Mouse (Mus musculus) cerebellum, adult 18-20 months (tissue): ENCODE data around the gene E130114P18Rik.

Experiments used
- DNase-seq, 2 experiments: peaks; one replicate each; pipeline ENCODE4 v3.0.0; 2021

E130114P18Rik gene

GRCm38 (mm10) chr4:97640385-97640784 is 137.5 kb downstream of the E130114P18Rik start:
- no peak for DNase-seq

DNA sequence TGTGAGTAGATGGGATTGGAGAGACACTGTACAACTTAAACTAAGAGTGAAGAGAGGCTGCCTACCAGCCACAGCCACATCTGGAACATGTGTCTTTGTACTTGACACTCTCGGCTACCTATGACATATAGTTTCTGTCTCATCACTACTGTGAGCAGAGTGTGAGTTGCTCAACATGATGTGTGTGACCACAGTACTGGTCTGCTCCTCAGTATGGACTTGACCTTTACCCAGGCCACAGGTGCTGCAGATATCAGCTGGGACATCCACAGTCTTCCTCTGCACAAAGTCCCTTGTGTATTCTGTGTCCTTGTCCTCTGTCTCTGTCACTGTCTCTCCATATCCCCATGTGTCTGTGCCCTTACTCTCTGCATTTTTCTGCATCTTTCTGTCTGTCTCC is 141.3 kb downstream of the E130114P18Rik start:
- DNase-seq, result no peak

GRCm38 (mm10) chr4:97635757-97636292 is 142.1 kb downstream of the E130114P18Rik start:
- DNase-seq, result no peak

GRCm38 (mm10) chr4:97635296-97635755 is 142.6 kb downstream of the E130114P18Rik start:
- no peak for DNase-seq

- peak in 1 of 2 experiments; percentile 13 for DNase-seq
Observed at GRCm38 (mm10) chr4:97628881-97629605, 148.8 kb downstream of the E130114P18Rik start.

DNA sequence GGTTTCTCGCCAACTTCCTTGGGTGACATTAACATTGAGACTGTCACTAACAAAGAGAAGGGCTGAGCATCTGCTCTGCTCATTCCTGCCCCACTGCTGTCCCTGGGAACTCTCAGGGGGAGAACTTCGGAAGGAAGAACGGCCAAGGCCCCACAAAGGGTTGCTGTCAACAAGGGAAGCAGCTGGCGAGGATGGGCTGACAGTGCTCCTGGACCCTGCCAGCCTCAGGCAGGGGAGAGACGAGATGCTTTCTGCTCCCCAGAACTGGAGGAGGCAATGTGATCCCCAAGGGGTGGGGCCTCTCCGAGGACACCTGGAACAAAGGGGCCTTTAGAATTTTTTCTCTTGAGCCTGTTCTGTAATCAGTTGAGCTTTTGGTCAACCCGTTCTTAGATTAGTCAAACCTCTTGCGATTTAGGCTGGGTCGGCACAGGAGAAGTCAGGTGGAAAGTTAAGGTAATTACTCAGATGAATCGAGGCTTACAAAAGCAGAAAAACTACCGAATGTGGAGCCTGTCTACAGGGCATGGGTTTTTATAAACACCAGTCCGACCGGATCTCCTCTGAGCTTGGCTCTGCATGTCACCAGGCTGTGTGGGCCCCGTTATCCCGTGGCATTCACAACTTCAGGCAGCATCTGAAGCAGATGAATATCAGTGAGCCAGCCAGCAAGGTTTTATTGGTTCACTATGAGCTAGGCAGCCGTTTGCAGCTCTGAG is 151.7 kb downstream of the E130114P18Rik start:
- DNase-seq, result no peak

DNA sequence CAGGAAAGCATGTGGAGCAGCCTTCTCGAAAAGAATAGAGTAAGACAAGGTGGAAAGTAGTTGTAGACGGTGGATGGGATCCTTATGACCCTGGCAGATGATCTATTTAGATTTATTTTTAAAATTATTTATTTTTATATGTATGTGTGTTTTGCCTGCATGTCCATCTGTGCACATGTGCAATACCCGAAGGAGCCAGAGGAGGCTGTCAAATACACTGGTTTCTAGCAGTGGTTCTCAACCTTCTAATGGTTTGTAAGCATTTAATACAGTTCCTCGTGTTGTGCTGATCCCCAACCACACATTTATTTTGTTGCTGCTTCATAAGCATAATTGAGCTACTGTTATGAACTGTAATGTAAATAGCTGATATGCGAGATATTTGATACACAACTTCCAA is 154.7 kb downstream of the E130114P18Rik start:
- DNase-seq, result peak in 1 of 2 experiments; percentile 27

GRCm38 (mm10) chr4:97621731-97622130 is 156.1 kb downstream of the E130114P18Rik start:
- no peak for DNase-seq

GRCm38 (mm10) chr4:97620409-97620808 is 157.5 kb downstream of the E130114P18Rik start:
- no peak for DNase-seq

GRCm38 (mm10) chr4:97618668-97619373 is 159.1 kb downstream of the E130114P18Rik start:
- peak; percentile 19 to 31 for DNase-seq

GRCm38 (mm10) chr4:97615031-97615430 is 162.8 kb downstream of the E130114P18Rik start:
- DNase-seq, result no peak

- peak; percentile 74 to 76 for DNase-seq
Observed at GRCm38 (mm10) chr4:97611251-97611847, 166.5 kb downstream of the E130114P18Rik start.

- peak; percentile 39 to 45 for DNase-seq
Observed at GRCm38 (mm10) chr4:97609831-97610727, 167.8 kb downstream of the E130114P18Rik start.

- DNase-seq, result no peak
Observed at GRCm38 (mm10) chr4:97609329-97609728, 168.5 kb downstream of the E130114P18Rik start.

- DNase-seq, result no peak
Observed at GRCm38 (mm10) chr4:97608728-97609127, 169.2 kb downstream of the E130114P18Rik start.

- DNase-seq, result no peak
Observed at GRCm38 (mm10) chr4:97608134-97608533, 169.7 kb downstream of the E130114P18Rik start.

- no peak for DNase-seq
Observed at GRCm38 (mm10) chr4:97607169-97607568, 170.7 kb downstream of the E130114P18Rik start.

- no peak for DNase-seq
Observed at GRCm38 (mm10) chr4:97606524-97606923, 171.4 kb downstream of the E130114P18Rik start.

DNA sequence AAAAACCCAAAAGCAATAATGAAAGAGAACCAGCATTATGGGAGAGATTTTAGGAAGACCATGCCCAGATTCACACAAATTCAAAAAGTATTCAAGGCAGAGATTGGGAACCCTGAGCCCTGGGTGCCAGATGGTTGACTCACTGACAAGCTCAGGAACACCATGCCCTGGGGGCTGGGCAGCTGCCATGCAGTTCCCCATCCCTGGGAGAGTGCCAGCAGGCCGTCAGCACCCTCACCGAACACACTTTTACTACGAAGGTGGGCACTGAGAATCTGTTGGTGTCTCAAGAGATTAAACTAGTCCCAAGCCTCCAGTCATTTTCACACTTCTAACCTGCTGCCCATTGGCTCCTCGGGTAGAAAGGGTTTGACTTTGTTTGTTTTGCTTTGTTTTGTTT is 175.3 kb downstream of the E130114P18Rik start:
- DNase-seq, result peak in 1 of 2 experiments; percentile 41

DNA sequence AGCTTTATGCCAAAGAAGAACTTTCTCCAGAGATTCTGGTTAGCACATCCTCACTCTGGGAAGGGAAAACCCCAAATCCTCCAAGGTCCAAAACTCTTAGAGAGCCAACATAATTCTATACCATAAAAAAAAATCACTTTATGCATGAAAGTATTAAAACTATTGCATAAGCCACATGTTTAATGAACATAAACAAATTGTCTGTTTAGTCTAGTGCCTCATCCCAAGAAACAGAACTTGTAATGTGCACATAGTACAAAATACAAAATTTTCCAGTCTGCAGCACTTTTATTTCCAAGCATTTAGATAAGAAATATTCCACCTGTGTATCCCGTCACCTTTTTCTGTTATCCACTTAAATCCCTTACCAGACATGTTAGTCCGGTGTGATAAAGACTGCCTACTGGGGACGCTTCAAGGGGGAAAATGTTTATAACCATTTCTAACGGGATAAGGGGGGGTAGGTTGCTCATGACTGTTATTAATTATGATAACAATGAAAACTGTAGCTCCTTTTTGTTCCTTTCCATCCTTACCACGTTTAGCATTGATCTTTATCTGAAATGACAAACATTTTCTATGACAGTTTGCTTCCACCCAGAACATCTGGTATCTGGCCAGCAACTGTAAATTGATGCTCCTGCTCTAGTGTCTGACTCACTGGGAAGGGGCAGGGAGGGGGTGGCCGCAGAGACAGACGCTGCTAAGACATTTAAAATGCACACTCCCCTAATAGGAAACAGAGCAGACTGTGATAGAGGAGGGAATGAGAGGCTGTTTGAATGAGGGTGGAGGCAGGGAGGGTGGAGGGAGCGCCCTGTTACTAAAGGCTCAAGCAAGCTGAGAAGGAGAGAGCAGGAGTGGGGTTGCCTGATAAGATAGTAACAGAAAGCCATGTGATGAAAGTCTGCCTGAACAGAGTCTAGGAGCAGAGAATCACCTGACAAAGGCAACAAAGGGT is 176.7 kb downstream of the E130114P18Rik start:
- DNase-seq, result no peak
